Mouse (Mus musculus) spleen, postnatal 10 days (tissue): ENCODE measurements around the gene Apoe.

ENCODE experiments used
- DNase-seq, 2 experiments: peaks; one replicate each; pipeline ENCODE4 v3.0.0; 2021 to 2022; ENCODE audit warnings: low spot score in 2 of 2

Apoe gene

GRCm38 (mm10) chr7:19698907-19699826 is at the start of gene Apoe:
Gene Apoe, minus strand, starts transcription at chr7:19699188.
- DNase-seq = no peak

- no peak for DNase-seq
These were observed 48.6 kb upstream of the Apoe start for GRCm38 (mm10) chr7:19747420-19748218.

- no peak for DNase-seq
These were observed 47.6 kb upstream of the Apoe start for GRCm38 (mm10) chr7:19746426-19747201.

GRCm38 (mm10) chr7:19745971-19746370 is 47.0 kb upstream of the Apoe start:
- DNase-seq = no peak

- no peak for DNase-seq
These were observed 45.8 kb upstream of the Apoe start for GRCm38 (mm10) chr7:19744590-19745385.

- DNase-seq = no peak
These were observed 44.8 kb upstream of the Apoe start for GRCm38 (mm10) chr7:19743791-19744190.

- no peak for DNase-seq
These were observed 43.5 kb upstream of the Apoe start for GRCm38 (mm10) chr7:19742468-19742867.

- DNase-seq = no peak
These were observed 42.5 kb upstream of the Apoe start for GRCm38 (mm10) chr7:19741329-19742031.

- no peak for DNase-seq
These were observed 41.3 kb upstream of the Apoe start for GRCm38 (mm10) chr7:19740269-19740668.

GRCm38 (mm10) chr7:19738771-19739170 is 39.8 kb upstream of the Apoe start:
- DNase-seq = no peak

- no peak for DNase-seq
These were observed 37.5 kb upstream of the Apoe start for GRCm38 (mm10) chr7:19736389-19737057.

- DNase-seq = no peak
These were observed 35.2 kb upstream of the Apoe start for GRCm38 (mm10) chr7:19734178-19734666.

GRCm38 (mm10) chr7:19726541-19726940 is 27.6 kb upstream of the Apoe start:
- DNase-seq = no peak

GRCm38 (mm10) chr7:19724167-19724566 is 25.2 kb upstream of the Apoe start:
- no peak for DNase-seq

- no peak for DNase-seq
These were observed 23.8 kb upstream of the Apoe start for GRCm38 (mm10) chr7:19722754-19723195.

- no peak for DNase-seq
These were observed 20.2 kb upstream of the Apoe start for GRCm38 (mm10) chr7:19719200-19719599.

GRCm38 (mm10) chr7:19718297-19718952 is 19.4 kb upstream of the Apoe start:
- DNase-seq = no peak

GRCm38 (mm10) chr7:19717346-19717745 is 18.4 kb upstream of the Apoe start:
- no peak for DNase-seq

GRCm38 (mm10) chr7:19716822-19717221 is 17.8 kb upstream of the Apoe start:
- DNase-seq = no peak
